Mouse (Mus musculus) Patski (cell line): ENCODE measurements around the gene Naa35. TPM values are rescaled to one million over a fixed set of nuclear protein-coding genes. Genes with fewer than 3 reads are reported as not detected.
A peak's percentile ranks its signal among the peaks of the same experiment; 100 is the strongest.

Experiments used
- ATAC-seq: fragments of 100-300 bp; one replicate; pipeline ENCODE4 v1.8.0; 2021
- CTCF ChIA-PET: fragments of 350-600 bp; sonication (Branson Sonifier 250); formaldehyde crosslinking; loops from one replicate; lab custom pipeline; 2022; ENCODE audit warnings: inconsistent platforms; lab: Charles Lee
- POLR2A ChIA-PET: fragments of 350-600 bp; sonication (Branson Sonifier 250); formaldehyde crosslinking; loops from one replicate; lab custom pipeline; 2022; ENCODE audit warnings: antibody characterized with exemption, inconsistent platforms; lab: Charles Lee
- DNase-seq: peaks from one replicate; pipeline ENCODE4 v3.0.0-alpha.2; 2011; ENCODE audit warnings: low read depth, low spot score
- H3K27me3 ChIP-seq: fragments of 371-371 bp; one replicate; pipeline ENCODE4 v1.5.1; 2021
- CTCF ChIP-seq: fragments of 100-300 bp; IDR thresholded peaks from one replicate; pipeline ENCODE4 v1.5.1; 2021
- in situ Hi-C: fragments of 300-500 bp; cut with MboI; formaldehyde crosslinking; loops from 3 replicates; pipeline ENCODE4 v1.11.1; 2018; ENCODE audit warnings: low pct_unique_long_range_greater_than_20kb, mixed read lengths
- polyA plus RNA-seq: library from polyadenylated mRNA; unstranded; gene quantifications from one replicate; pipeline ENCODE4 v1.2.3, GENCODE M21; 2021

Gene Naa35
- polyA plus RNA-seq: 75.0 TPM

DNA sequence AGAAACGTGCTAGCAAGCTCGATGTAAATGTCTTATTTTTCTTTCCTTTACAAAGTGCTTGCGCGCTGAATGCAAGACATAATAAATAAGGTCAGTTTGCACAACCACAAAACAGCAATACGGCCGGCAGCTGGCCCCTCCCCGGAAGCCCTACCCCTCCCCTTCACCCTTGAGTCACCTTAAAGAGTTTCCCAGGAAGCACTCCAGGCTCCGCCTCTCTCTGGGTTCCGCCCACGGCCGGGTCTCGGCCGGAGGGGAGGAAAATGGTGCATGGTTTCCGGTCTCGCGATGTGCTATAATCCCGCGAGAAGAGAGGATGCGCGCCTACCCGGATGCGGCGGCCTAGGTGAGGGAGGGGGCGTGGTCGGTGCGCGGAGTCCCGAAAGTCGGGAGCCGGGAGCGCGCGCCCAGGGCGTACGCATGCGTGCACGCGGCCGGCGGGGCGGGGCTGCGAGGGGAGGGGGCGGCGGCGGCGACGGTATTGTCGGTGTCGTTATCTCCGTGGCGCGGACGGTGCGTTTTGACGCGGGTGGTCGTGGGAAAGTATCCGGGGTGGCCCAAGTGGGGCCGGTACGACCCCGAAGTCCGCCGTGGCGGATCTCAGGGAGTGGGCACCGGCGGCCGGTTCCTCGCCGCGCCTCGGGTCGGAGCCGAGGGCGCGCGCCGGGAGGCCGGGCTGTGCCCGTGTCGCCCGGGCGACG lies at the start of gene Naa35, which contains the start of gene Agtpbp1:
Gene Naa35, plus strand, starts transcription at position 313 of the 701 bp plus-strand sequence.
Gene Agtpbp1, minus strand, starts transcription at position 281 of the 701 bp plus-strand sequence.
- in situ Hi-C loops: no loop called here
- no peak for TF ChIP-seq CTCF
- POLR2A ChIA-PET: interaction anchor here (0.7 kb wide), 1 partner anchor 18 kb away, joined by 3 read pairs; no protein-coding TSS in a partner anchor
- DNase-seq (peak; percentile 93), ATAC-seq (peak; percentile 90)
- CTCF ChIA-PET: interaction anchor here (0.8 kb wide), 1 partner anchor 143 kb away, joined by 3 read pairs; no protein-coding TSS in a partner anchor
- no peaks in the 10 kb centered on the region for H3K27me3 ChIP-seq

DNA sequence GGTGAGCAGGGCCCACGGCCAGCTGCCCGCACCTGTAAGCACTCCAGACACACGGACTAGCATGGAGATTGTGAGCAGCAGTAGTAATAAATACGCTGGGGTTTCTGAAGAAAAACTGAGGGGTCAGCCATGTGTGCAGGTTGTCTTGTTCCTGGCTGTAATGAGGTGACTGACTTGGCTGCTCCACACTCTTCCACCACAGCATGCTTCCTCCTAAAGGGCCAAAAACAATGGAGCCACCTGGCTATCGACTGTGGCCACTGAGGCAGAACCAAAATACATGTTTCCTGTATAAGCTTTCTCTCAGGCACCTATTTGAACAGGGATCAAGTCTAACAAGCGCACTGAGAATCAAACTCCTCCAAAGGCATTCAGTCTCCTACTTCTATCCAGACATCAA lies 49.3 kb upstream of the Naa35 start:
- POLR2A ChIA-PET: no interaction called here
- in situ Hi-C loops: no loop called here
- DNase-seq: no peak

DNA sequence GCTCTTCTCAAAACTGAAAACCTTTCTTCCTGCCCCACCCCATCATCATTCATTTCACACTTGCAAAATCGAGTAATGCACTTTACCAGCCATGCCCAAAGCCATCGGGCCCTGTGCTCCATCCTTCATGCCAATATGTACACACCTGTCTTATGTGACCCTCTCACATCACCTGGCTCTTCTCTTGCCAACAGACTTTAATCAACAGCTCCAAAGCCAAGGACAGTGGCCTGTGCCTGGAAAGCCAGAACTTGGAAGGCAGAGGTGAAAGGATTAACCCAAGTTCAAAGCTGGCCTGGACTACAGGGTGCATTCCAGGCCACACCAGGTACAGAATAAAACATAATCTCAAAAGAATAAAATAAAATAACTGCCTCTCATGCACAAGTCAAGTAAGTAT lies 48.4 kb upstream of the Naa35 start:
- in situ Hi-C loops: no loop called here
- no peak for ATAC-seq
- H3K27me3 ChIP-seq: no peaks in the 10 kb centered on the region
- no peak for DNase-seq
- CTCF ChIA-PET: interaction anchor here (1.6 kb wide), 1 partner anchor 17 kb away, joined by 3 read pairs; no protein-coding TSS in a partner anchor
- no peak for TF ChIP-seq CTCF
- POLR2A ChIA-PET: no interaction called here

More for the DNA sequence above, 49.3 kb upstream of the Naa35 start:
- CTCF ChIA-PET: no interaction called here
- H3K27me3 ChIP-seq: no peaks in the 10 kb centered on the region
- no peak for ATAC-seq
- TF ChIP-seq CTCF: no peak

DNA sequence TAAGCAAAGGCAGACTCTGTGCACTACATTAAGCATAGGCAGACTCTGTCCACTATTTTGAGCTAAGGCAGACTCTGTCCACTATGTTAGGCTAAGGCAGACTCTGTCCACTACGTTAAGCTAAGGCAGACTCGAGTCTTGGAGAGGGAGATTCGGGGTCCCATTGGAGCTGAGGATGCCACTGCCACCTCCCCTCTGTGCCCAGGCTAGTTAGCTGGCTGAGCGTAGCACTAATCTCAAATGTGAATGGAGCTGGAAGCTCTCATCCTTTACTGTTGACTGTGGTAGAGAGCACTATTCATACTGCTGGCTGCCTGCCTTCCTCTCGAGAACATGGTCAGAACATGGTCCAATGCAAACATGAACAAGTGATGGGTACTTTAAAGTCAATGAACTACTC lies 46.4 kb upstream of the Naa35 start:
- ChIA-PET POLR2A (no interaction called here), CTCF (interaction anchor here (1.8 kb wide), 1 partner anchor 11 kb away, joined by 8 read pairs; no protein-coding TSS in a partner anchor)
- DNase-seq (no peak), ATAC-seq (no peak)
- in situ Hi-C loops: no loop called here
- no peaks in the 10 kb centered on the region for H3K27me3 ChIP-seq
- no peak for TF ChIP-seq CTCF

DNA sequence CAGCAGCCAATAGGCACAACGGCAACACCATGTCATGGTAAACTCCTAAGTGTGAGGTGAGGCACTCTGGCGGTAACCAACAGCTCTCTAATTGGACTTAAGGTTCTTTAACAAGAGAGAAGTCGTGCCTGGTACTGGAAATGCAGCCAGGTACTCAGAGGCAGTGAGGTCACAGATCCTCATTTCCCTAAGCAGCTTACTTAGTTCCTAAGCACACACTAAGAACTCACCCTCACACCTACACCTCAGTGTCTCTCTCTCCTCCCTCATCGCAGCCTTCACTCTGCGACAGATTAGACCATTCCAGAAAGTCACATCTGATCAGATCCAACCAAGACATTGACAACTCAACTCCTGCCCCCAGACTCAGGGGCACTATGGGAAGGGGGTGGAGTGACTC lies 45.0 kb upstream of the Naa35 start:
- no peak for DNase-seq
- ChIA-PET POLR2A (no interaction called here), CTCF (interaction anchor here (1.8 kb wide), 1 partner anchor 9 kb away, joined by 8 read pairs; no protein-coding TSS in a partner anchor)
- H3K27me3 ChIP-seq: no peaks in the 10 kb centered on the region
- no peak for TF ChIP-seq CTCF
- no peak for ATAC-seq
- in situ Hi-C loops: no loop called here

DNA sequence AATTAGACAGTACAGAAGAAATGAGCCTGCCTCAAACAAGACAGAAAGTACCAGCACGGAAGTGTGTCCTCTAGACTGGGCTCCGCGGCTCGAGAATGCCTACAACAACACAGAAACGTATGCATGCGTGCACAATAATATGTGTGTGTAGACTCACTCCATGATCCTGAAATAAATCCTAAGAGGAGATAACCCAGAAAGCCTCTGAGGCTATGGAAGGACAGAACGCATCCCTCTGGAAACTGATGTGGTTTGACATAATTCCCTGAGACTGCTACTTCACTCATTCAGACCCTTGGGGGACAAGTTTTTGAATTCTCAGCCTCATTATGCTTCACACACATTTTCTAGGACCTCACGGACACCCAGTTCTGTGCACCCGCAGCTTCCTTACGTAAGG lies 42.6 kb upstream of the Naa35 start:
- ATAC-seq (no peak), DNase-seq (no peak)
- no peaks in the 10 kb centered on the region for H3K27me3 ChIP-seq
- in situ Hi-C loops: no loop called here
- no peak for TF ChIP-seq CTCF
- ChIA-PET CTCF (interaction anchor here (0.7 kb wide), 1 partner anchor 14 kb away, joined by 3 read pairs; no protein-coding TSS in a partner anchor), POLR2A (no interaction called here)

DNA sequence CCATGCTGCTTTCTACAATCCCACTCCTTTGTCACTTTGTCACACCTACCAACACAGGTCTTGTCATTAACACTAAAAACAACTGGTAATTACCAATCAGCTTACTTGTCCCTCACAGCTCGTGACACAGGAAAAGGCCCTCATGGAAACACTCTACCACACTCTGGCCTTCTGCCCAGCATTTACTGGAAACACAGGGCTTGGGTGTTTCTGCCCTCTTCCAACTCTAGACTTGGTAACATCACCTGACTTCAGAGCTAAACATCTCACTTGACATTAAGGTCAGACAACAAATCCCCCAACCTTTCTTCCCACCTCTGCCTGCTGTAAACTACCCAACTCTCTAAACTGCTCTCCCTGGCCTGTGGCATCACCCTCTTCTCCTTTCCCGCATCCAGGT lies 38.0 kb upstream of the Naa35 start:
- ChIA-PET CTCF (interaction anchor here (2.0 kb wide), 1 partner anchor 12 kb away, joined by 7 read pairs; no protein-coding TSS in a partner anchor), POLR2A (interaction anchor here (0.6 kb wide), 2 partner anchors 683 to 1386 kb away, joined by 3 to 4 read pairs; no protein-coding TSS in a partner anchor)
- H3K27me3 ChIP-seq: no peaks in the 10 kb centered on the region
- DNase-seq (no peak), ATAC-seq (no peak)
- no peak for TF ChIP-seq CTCF
- in situ Hi-C loops: no loop called here

DNA sequence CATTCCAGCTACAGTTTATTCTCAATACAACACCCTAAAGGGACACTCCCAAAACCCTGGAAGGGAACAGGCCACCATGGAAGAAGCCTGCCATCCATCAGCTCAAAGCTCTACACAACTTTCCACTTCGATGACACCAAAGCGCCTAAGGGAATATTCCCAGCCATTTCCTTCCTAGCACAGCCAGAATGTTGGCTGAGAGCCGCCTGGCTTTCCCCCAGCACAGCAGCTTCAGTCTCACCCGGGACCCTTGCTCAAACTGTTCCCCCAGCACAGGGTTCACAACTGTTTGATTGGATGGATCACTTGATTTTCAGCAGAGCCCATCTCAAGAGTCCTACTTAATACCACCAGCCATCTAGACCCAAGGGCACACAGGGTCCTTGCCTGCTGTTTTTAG lies 37.3 kb upstream of the Naa35 start:
- ATAC-seq (no peak), DNase-seq (no peak)
- CTCF ChIA-PET: interaction anchor here (2.0 kb wide), 1 partner anchor 11 kb away, joined by 7 read pairs; no protein-coding TSS in a partner anchor
- POLR2A ChIA-PET: no interaction called here
- H3K27me3 ChIP-seq: no peaks in the 10 kb centered on the region
- in situ Hi-C loops: no loop called here
- TF ChIP-seq CTCF: no peak

DNA sequence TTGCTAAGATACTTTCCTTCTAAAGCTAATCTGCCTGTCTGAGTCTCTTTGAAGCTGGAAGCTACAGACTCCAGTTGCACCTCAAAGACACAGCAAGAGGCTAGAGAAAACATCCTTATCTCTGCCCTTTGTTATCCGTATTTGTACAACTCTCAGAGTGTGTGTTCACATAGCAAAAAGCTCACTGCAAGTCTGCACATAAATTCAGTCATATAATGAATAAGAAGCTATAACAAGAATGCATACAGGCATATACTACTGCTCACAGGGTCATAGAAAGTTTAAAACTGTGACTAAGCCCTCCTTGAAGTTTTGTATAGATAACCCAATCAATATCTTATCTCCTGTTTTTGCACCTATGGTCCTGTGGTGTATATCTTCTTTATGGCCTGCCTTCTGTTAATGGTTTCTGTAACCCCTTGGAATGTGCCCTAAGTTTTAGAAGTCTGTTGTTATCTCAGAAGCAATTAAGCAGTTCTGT lies 35.7 kb upstream of the Naa35 start:
- CTCF ChIA-PET: interaction anchor here (2.4 kb wide), 1 partner anchor 10 kb away, joined by 8 read pairs; no protein-coding TSS in a partner anchor

DNA sequence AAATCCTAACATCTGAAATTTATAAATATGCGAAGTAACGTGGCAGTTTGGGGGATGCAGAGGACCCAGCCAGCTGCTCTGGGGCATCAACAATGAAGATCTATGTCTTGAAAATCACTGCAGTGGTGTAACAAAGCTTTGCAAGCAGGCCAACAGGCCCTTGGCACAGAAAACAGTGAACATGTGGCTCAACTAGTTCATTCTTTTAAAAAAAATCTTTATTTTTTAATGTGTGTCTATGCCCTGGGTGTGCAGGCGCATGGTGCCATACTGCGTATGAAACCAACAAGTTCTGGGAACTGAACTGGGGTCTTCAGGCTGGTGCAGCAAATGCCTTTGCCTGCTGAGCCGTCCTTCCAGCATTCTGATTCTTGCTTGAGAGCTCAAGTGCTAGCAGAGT lies 32.8 kb upstream of the Naa35 start:
- in situ Hi-C loops: no loop called here
- CTCF ChIA-PET: interaction anchor here (1.2 to 1.4 kb wide), 2 partner anchors 27 to 176 kb away, joined by 3 read pairs; no protein-coding TSS in a partner anchor

More for the DNA sequence above, 35.7 kb upstream of the Naa35 start:
- ATAC-seq: no peak
- no peak for TF ChIP-seq CTCF
- POLR2A ChIA-PET: interaction anchor here (1.0 kb wide), 1 partner anchor 125 kb away, joined by 3 read pairs; no protein-coding TSS in a partner anchor
- H3K27me3 ChIP-seq: no peaks in the 10 kb centered on the region
- DNase-seq: no peak
- in situ Hi-C loops: no loop called here

More for the DNA sequence above, 32.8 kb upstream of the Naa35 start:
- no peaks in the 10 kb centered on the region for H3K27me3 ChIP-seq
- DNase-seq: no peak
- TF ChIP-seq CTCF: no peak
- no peak for ATAC-seq
- POLR2A ChIA-PET: interaction anchor here (1.0 kb wide), 1 partner anchor 30 kb away, joined by 3 read pairs; no protein-coding TSS in a partner anchor
